Comparison of ENCODE assay signal across 8 mouse cellular contexts in the genomic region with DNA sequence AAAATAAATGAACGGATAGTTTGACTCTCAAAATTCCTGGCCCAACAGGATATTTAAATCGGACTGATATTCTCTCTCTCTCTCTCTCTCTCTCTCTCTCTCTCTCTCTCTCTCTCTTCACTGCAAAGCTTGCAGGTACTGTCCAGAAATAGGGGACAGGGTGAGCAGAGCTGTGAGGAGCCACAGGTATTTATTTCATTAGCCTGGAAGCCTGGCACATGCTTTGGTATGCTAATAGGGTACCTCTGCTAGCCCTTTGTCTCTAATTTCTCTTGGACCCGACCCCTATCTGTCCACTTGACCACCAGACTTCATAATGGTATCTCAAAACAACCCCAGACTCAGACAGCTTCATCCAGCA. TPM values are rescaled to one million over a fixed set of nuclear protein-coding genes. Genes with fewer than 3 reads are reported as not detected.
DNase-seq lines count a peak whose midpoint lies in the region; ATAC-seq and TF ChIP-seq lines count a peak whose summit lies in the region.

No protein-coding gene starts in this region.

- WGBS in kidney, embryonic 16.5 days: 35% methylated on average over 3 of the region's 3 CpGs
- 34% methylated on average over 3 of the region's 3 CpGs for WGBS in embryonic facial prominence, embryonic 12.5 days
- 19% methylated on average over 3 of the region's 3 CpGs for WGBS in hindbrain, postnatal 0 days
- 6% methylated on average over 3 of the region's 3 CpGs for WGBS in midbrain, postnatal 0 days

- ATAC-seq in kidney, embryonic 16.5 days (ENCODE audit: low FRiP score, low TSS enrichment): no peak
- no peak for ATAC-seq in embryonic facial prominence, embryonic 12.5 days (ENCODE audit: insufficient number of reproducible peaks, insufficient read depth, low FRiP score, low TSS enrichment)
- ATAC-seq in hindbrain, postnatal 0 days: peak; percentile 63
- peak; percentile 44 for ATAC-seq in midbrain, postnatal 0 days (ENCODE audit: low FRiP score)

- intact Hi-C loops in left cerebral cortex, postnatal 36 days (cut with DNase I): no loop called here

- H3K9ac ChIP-seq in kidney, embryonic 16.5 days (replicated peaks; ENCODE audit: low read length): peak overlapping the region; percentile 61
- peak overlapping the region; percentile 68 for H3K9ac ChIP-seq in embryonic facial prominence, embryonic 12.5 days
- H3K9ac ChIP-seq in hindbrain, postnatal 0 days (replicated peaks; ENCODE audit: low read length): peak overlapping the region; percentile 66
- H3K9ac ChIP-seq in midbrain, postnatal 0 days (replicated peaks; ENCODE audit: low read length, poor library complexity, severe bottlenecking): peak overlapping the region; percentile 72

- DNase-seq in kidney, postnatal 10 days: no peak
- no peak for DNase-seq in hindbrain, postnatal 0 days (ENCODE audit: low spot score)
- no peak for DNase-seq in midbrain, postnatal 0 days (ENCODE audit: low spot score)
- no peak for DNase-seq in T-cell, adult 2 months (ENCODE audit: low spot score)
- DNase-seq in left cerebral cortex, postnatal 36 days (ENCODE audit: low spot score in 2 of 2): no peak
- no peak for DNase-seq in thymus, postnatal 36 days

- peak overlapping the region; percentile 74 for H3K4me2 ChIP-seq in kidney, embryonic 16.5 days (replicated peaks; ENCODE audit: low read depth, low read length)
- peak overlapping the region; percentile 63 for H3K4me2 ChIP-seq in embryonic facial prominence, embryonic 12.5 days (replicated peaks)
- H3K4me2 ChIP-seq in hindbrain, postnatal 0 days (ENCODE audit: low read depth, low read length): peak overlapping the region; percentile 73
- H3K4me2 ChIP-seq in midbrain, postnatal 0 days (ENCODE audit: low read depth, low read length, poor library complexity, severe bottlenecking): peak overlapping the region; percentile 67

- TF ChIP-seq CTCF in hindbrain, postnatal 0 days (IDR thresholded peaks at IDR 0.05; ENCODE audit: low read depth): no peak
- TF ChIP-seq CTCF in midbrain, postnatal 0 days (IDR thresholded peaks at IDR 0.05): no peak

- peak overlapping the region; percentile 31; the same call in 1 of the 2 replicates for H3K27ac ChIP-seq in kidney, embryonic 16.5 days (ENCODE audit: low read length)
- H3K27ac ChIP-seq in embryonic facial prominence, embryonic 12.5 days: no peak overlapping the region
- H3K27ac ChIP-seq in hindbrain, postnatal 0 days: peak overlapping the region; percentile 78
- H3K27ac ChIP-seq in midbrain, postnatal 0 days (ENCODE audit: low read depth, low read length): peak overlapping the region; percentile 84

- no peaks in the 10 kb centered on the region for H3K9me3 ChIP-seq in kidney, embryonic 16.5 days (ENCODE audit: low read length)
- no peaks in the 10 kb centered on the region for H3K9me3 ChIP-seq in embryonic facial prominence, embryonic 12.5 days
- H3K9me3 ChIP-seq in hindbrain, postnatal 0 days (ENCODE audit: low read length): no peaks in the 10 kb centered on the region
- no peaks in the 10 kb centered on the region for H3K9me3 ChIP-seq in midbrain, postnatal 0 days (ENCODE audit: low read length)

- H3K4me3 ChIP-seq in kidney, embryonic 16.5 days (ENCODE audit: low read length): peak overlapping the region; percentile 47
- peak overlapping the region; percentile 45 for H3K4me3 ChIP-seq in embryonic facial prominence, embryonic 12.5 days
- H3K4me3 ChIP-seq in hindbrain, postnatal 0 days (ENCODE audit: low read length): peak overlapping the region; percentile 49
- peak overlapping the region; percentile 51 for H3K4me3 ChIP-seq in midbrain, postnatal 0 days (ENCODE audit: low read depth, low read length)

- H3K36me3 ChIP-seq in kidney, embryonic 16.5 days (ENCODE audit: insufficient read depth, low read length): no peaks in the 10 kb centered on the region
- no peaks in the 10 kb centered on the region for H3K36me3 ChIP-seq in embryonic facial prominence, embryonic 12.5 days
- no peaks in the 10 kb centered on the region for H3K36me3 ChIP-seq in hindbrain, postnatal 0 days (ENCODE audit: insufficient read depth, low read length)
- H3K36me3 ChIP-seq in midbrain, postnatal 0 days (ENCODE audit: insufficient read depth, low read length): no peaks in the 10 kb centered on the region

- no peaks in the 10 kb centered on the region for H3K27me3 ChIP-seq in kidney, embryonic 16.5 days (ENCODE audit: insufficient read depth, low read length)
- H3K27me3 ChIP-seq in embryonic facial prominence, embryonic 12.5 days: no peaks in the 10 kb centered on the region
- no peaks in the 10 kb centered on the region for H3K27me3 ChIP-seq in hindbrain, postnatal 0 days (ENCODE audit: insufficient read depth, low read length)
- no peaks in the 10 kb centered on the region for H3K27me3 ChIP-seq in midbrain, postnatal 0 days (ENCODE audit: insufficient read depth, low read length)

- peaks cover 4% of the 10 kb centered on the region; the same call in 1 of the 2 replicates for H3K4me1 ChIP-seq in kidney, embryonic 16.5 days (ENCODE audit: insufficient read depth, low read length)
- no peaks in the 10 kb centered on the region for H3K4me1 ChIP-seq in embryonic facial prominence, embryonic 12.5 days
- H3K4me1 ChIP-seq in hindbrain, postnatal 0 days (ENCODE audit: insufficient read depth, low read length): no peaks in the 10 kb centered on the region
- H3K4me1 ChIP-seq in midbrain, postnatal 0 days (ENCODE audit: insufficient read depth, low read length): no peaks in the 10 kb centered on the region

RNA-seq across cellular contexts. Expression of gene M6pr, which starts 11.6 kb away (rescaled TPM):
- 129 and 138 TPM in 2 replicates for polyA plus RNA-seq in kidney, embryonic 16.5 days (2015; fragmentation: Nextera tagmentation; extraction: Ambion mirVana)
- 72.6 and 75.1 TPM in 2 replicates for polyA plus RNA-seq in embryonic facial prominence, embryonic 12.5 days (2016; fragmentation: Nextera tagmentation; extraction: Ambion mirVana)
- 48.5 and 48.8 TPM in 2 replicates for total RNA-seq in hindbrain, postnatal 0 days (2014; rRNA removed)
- 46.7 and 48.5 TPM in 2 replicates for polyA plus RNA-seq in hindbrain, postnatal 0 days (2015; fragmentation: Nextera tagmentation; extraction: Ambion mirVana)
- 47.2 and 51.5 TPM in 2 replicates for total RNA-seq in midbrain, postnatal 0 days (2014; rRNA removed)
- 42.1 and 44.0 TPM in 2 replicates for polyA plus RNA-seq in midbrain, postnatal 0 days (2015; fragmentation: Nextera tagmentation; extraction: Ambion mirVana)
- total RNA-seq in left cerebral cortex, postnatal 36 days (2021): 10 to 100 TPM; 67.7 to 69.8 TPM

RNA-seq across cellular contexts. Expression of gene Klrg1, which starts 14.2 kb away (rescaled TPM):
- polyA plus RNA-seq in kidney, embryonic 16.5 days (2015; fragmentation: Nextera tagmentation; extraction: Ambion mirVana): not detected in 2 replicates
- polyA plus RNA-seq in embryonic facial prominence, embryonic 12.5 days (2016; fragmentation: Nextera tagmentation; extraction: Ambion mirVana): 0.15 TPM in 2 replicates
- total RNA-seq in hindbrain, postnatal 0 days (2014; rRNA removed): 0.52 TPM in 1 of 2 replicates, not detected in the other
- 0.74 and 1.3 TPM in 2 replicates for polyA plus RNA-seq in hindbrain, postnatal 0 days (2015; fragmentation: Nextera tagmentation; extraction: Ambion mirVana)
- total RNA-seq in midbrain, postnatal 0 days (2014; rRNA removed): 0.33 and 0.52 TPM in 2 replicates
- polyA plus RNA-seq in midbrain, postnatal 0 days (2015; fragmentation: Nextera tagmentation; extraction: Ambion mirVana): 1.4 and 1.9 TPM in 2 replicates
- total RNA-seq in left cerebral cortex, postnatal 36 days (2021): under 1 TPM in 1 of 2 experiments, not detected in 1; 0.30 TPM

RNA-seq across cellular contexts. Expression of gene Phc1, which starts 43.5 kb away (rescaled TPM):
- 17.9 and 21.8 TPM in 2 replicates for polyA plus RNA-seq in kidney, embryonic 16.5 days (2015; fragmentation: Nextera tagmentation; extraction: Ambion mirVana)
- polyA plus RNA-seq in embryonic facial prominence, embryonic 12.5 days (2016; fragmentation: Nextera tagmentation; extraction: Ambion mirVana): 29.4 and 30.0 TPM in 2 replicates
- 64.0 and 73.6 TPM in 2 replicates for total RNA-seq in hindbrain, postnatal 0 days (2014; rRNA removed)
- 20.5 and 21.1 TPM in 2 replicates for polyA plus RNA-seq in hindbrain, postnatal 0 days (2015; fragmentation: Nextera tagmentation; extraction: Ambion mirVana)
- total RNA-seq in midbrain, postnatal 0 days (2014; rRNA removed): 60.5 and 67.1 TPM in 2 replicates
- polyA plus RNA-seq in midbrain, postnatal 0 days (2015; fragmentation: Nextera tagmentation; extraction: Ambion mirVana): 24.7 and 26.8 TPM in 2 replicates
- total RNA-seq in left cerebral cortex, postnatal 36 days (2021): 10 to 100 TPM; 60.1 to 62.5 TPM

Comparison
In these comparisons a context has a peak if more than half of its experiments do, and no peak if none do; other contexts are left out.
1. ATAC-seq: peak in hindbrain, postnatal 0 days (single experiment) and midbrain, postnatal 0 days (single experiment); none in kidney, embryonic 16.5 days (single experiment) and embryonic facial prominence, embryonic 12.5 days (single experiment).
2. Peak in every context shown above with its lines, with median percentiles within 50 percentile points of each other: H3K4me2 ChIP-seq, H3K4me3 ChIP-seq and H3K9ac ChIP-seq.